ENCODE assay signal across 8 mouse cellular contexts in the genomic region with DNA sequence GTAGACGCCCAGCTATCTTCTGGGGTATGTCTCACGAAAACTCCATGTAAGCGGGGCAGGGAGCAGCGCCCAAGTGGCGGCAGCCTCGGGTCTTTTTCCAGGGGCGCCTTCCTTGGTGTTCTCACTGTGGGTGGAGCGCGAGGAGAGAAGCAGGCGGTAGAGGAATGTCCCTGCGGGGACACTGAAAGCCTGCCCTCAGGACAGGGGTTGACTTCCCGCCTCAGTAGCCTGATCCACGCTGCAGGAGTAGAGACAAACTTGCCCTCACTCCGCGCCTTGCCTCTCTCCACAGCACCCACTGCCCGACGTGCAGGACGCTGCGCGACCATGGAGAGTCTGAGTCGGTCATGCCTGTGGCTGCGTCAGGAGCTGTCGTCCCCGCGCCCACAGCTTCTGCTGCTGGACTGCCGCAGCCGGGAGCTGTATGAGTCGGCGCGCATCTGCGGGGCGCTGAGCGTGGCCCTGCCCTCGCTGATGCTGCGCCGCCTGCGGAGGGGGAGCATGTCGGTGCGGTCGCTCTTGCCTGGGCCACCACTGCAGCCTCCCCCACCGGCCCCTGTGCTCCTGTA. TPM values are rescaled to one million over a fixed set of nuclear protein-coding genes. Genes with fewer than 3 reads are reported as not detected.
A peak's percentile ranks its signal among the peaks of the same experiment; 100 is the strongest.
DNase-seq lines count a peak whose midpoint lies in the region; ATAC-seq lines count a peak whose summit lies in the region.

No protein-coding gene starts in this region.

- ATAC-seq in kidney, embryonic 15.5 days (replicated peaks; ENCODE audit: low FRiP score): 0 out of 2 replicates have a peak, but pooled peaks have one; percentile 6
- peak; percentile 17; the same call in 1 of the 2 replicates for ATAC-seq in intestine, embryonic 16.5 days
- ATAC-seq in neural tube, embryonic 11.5 days (ENCODE audit: insufficient read depth, low FRiP score, low TSS enrichment): peak; percentile 42
- ATAC-seq in activated CD4-positive, CD25-positive, alpha-beta regulatory T cell, adult 4 months: no peak

- H3K27ac ChIP-seq in kidney, embryonic 15.5 days: no peak overlapping the region
- H3K27ac ChIP-seq in intestine, embryonic 16.5 days (ENCODE audit: low read length): no peak overlapping the region
- H3K27ac ChIP-seq in neural tube, embryonic 11.5 days (ENCODE audit: low read depth, low read length): no peak overlapping the region

- H3K9me3 ChIP-seq in kidney, embryonic 15.5 days (replicated peaks): no peaks in the 10 kb centered on the region
- H3K9me3 ChIP-seq in intestine, embryonic 16.5 days (ENCODE audit: control insufficient read depth, low read length): no peaks in the 10 kb centered on the region
- H3K9me3 ChIP-seq in neural tube, embryonic 11.5 days (ENCODE audit: control insufficient read depth, low read length): no peaks in the 10 kb centered on the region

- 21% methylated on average over 41 of the region's 41 CpGs for WGBS in kidney, embryonic 15.5 days
- WGBS in intestine, embryonic 16.5 days: 19% methylated on average over 41 of the region's 41 CpGs
- 22% methylated on average over 35 of the region's 41 CpGs for whole genome bisulfite sequencing in neural tube, embryonic 11.5 days

- peak overlapping the region; percentile 79 for H3K4me2 ChIP-seq in kidney, embryonic 15.5 days
- H3K4me2 ChIP-seq in intestine, embryonic 16.5 days (ENCODE audit: low read depth, low read length): peak overlapping the region; percentile 71
- peak overlapping the region; percentile 52 for H3K4me2 ChIP-seq in neural tube, embryonic 11.5 days (ENCODE audit: low read depth)

- no peak for DNase-seq in kidney, adult 11 months
- peak; percentile 19 for DNase-seq in embryo, embryonic 9.5 days (ENCODE audit: extremely low spot score)
- DNase-seq in neural tube, embryonic 11.5 days (ENCODE audit: low spot score): no peak
- no peak for DNase-seq in cerebellum, adult 11-12 months
- no peak for DNase-seq in urinary bladder, adult 2 months (ENCODE audit: low spot score)

- peaks cover 70% of the 10 kb centered on the region for H3K27me3 ChIP-seq in kidney, embryonic 15.5 days
- peaks cover 23% of the 10 kb centered on the region for H3K27me3 ChIP-seq in intestine, embryonic 16.5 days (replicated peaks; ENCODE audit: control insufficient read depth, insufficient read depth, low read length)
- peaks cover 40% of the 10 kb centered on the region for H3K27me3 ChIP-seq in neural tube, embryonic 11.5 days (ENCODE audit: control insufficient read depth, insufficient read depth, low read length)

- H3K4me3 ChIP-seq in kidney, embryonic 15.5 days (replicated peaks): peak overlapping the region; percentile 47
- H3K4me3 ChIP-seq in intestine, embryonic 16.5 days (ENCODE audit: low read length): peak overlapping the region; percentile 45
- peak overlapping the region; percentile 26 for H3K4me3 ChIP-seq in neural tube, embryonic 11.5 days (ENCODE audit: low read depth, low read length)

- peaks cover 22% of the 10 kb centered on the region for H3K4me1 ChIP-seq in kidney, embryonic 15.5 days
- no peaks in the 10 kb centered on the region for H3K4me1 ChIP-seq in intestine, embryonic 16.5 days (ENCODE audit: control insufficient read depth, insufficient read depth, low read length)
- H3K4me1 ChIP-seq in neural tube, embryonic 11.5 days (ENCODE audit: control insufficient read depth, insufficient read depth, low read length): no peaks in the 10 kb centered on the region

- H3K9ac ChIP-seq in kidney, embryonic 15.5 days: peak overlapping the region; percentile 35; the same call in 1 of the 2 replicates
- peak overlapping the region; percentile 63 for H3K9ac ChIP-seq in intestine, embryonic 16.5 days (ENCODE audit: low read depth, low read length)
- no peak overlapping the region for H3K9ac ChIP-seq in neural tube, embryonic 11.5 days (ENCODE audit: low read length)

- no peaks in the 10 kb centered on the region for H3K36me3 ChIP-seq in kidney, embryonic 15.5 days
- no peaks in the 10 kb centered on the region for H3K36me3 ChIP-seq in intestine, embryonic 16.5 days (ENCODE audit: control insufficient read depth, insufficient read depth, low read length)
- H3K36me3 ChIP-seq in neural tube, embryonic 11.5 days (ENCODE audit: control insufficient read depth, insufficient read depth, low read length): no peaks in the 10 kb centered on the region

RNA-seq across cellular contexts. Expression of gene Dusp9, which starts 0.8 kb away (rescaled TPM):
- polyA plus RNA-seq in kidney, embryonic 15.5 days (2015; fragmentation: Nextera tagmentation; extraction: Ambion mirVana): 27.9 and 29.3 TPM in 2 replicates
- polyA plus RNA-seq in intestine, embryonic 16.5 days (2015; fragmentation: Nextera tagmentation; extraction: Ambion mirVana): 6.7 and 7.3 TPM in 2 replicates
- polyA plus RNA-seq in neural tube, embryonic 11.5 days (2014; fragmentation: Nextera tagmentation; extraction: Ambion mirVana): 4.2 and 6.3 TPM in 2 replicates
- 2.6 and 2.7 TPM in 2 replicates for polyA plus RNA-seq in urinary bladder, adult 2 months (2012; rRNA removed)
- polyA plus RNA-seq in activated CD4-positive, CD25-positive, alpha-beta regulatory T cell, adult 4 months (2017; shearing (Covaris generic)): under 1 TPM in 1 of 2 experiments, not detected in 1; 0.23 TPM

RNA-seq across cellular contexts. Expression of gene Pnck, which starts 19.9 kb away (rescaled TPM):
- 14.5 and 17.3 TPM in 2 replicates for polyA plus RNA-seq in kidney, embryonic 15.5 days (2015; fragmentation: Nextera tagmentation; extraction: Ambion mirVana)
- polyA plus RNA-seq in intestine, embryonic 16.5 days (2015; fragmentation: Nextera tagmentation; extraction: Ambion mirVana): 9.8 and 11.4 TPM in 2 replicates
- polyA plus RNA-seq in neural tube, embryonic 11.5 days (2014; fragmentation: Nextera tagmentation; extraction: Ambion mirVana): 11.1 and 13.3 TPM in 2 replicates
- polyA plus RNA-seq in urinary bladder, adult 2 months (2012; rRNA removed): 159 and 178 TPM in 2 replicates
- 1 to 10 TPM in 1 of 2 experiments, not detected in 1; 1.8 TPM for polyA plus RNA-seq in activated CD4-positive, CD25-positive, alpha-beta regulatory T cell, adult 4 months (2017; shearing (Covaris generic))

RNA-seq across cellular contexts. Expression of gene Slc6a8, which starts 33.0 kb away (rescaled TPM):
- polyA plus RNA-seq in kidney, embryonic 15.5 days (2015; fragmentation: Nextera tagmentation; extraction: Ambion mirVana): 7.1 and 7.9 TPM in 2 replicates
- polyA plus RNA-seq in intestine, embryonic 16.5 days (2015; fragmentation: Nextera tagmentation; extraction: Ambion mirVana): 7.4 and 9.2 TPM in 2 replicates
- polyA plus RNA-seq in neural tube, embryonic 11.5 days (2014; fragmentation: Nextera tagmentation; extraction: Ambion mirVana): 6.8 and 6.9 TPM in 2 replicates
- polyA plus RNA-seq in urinary bladder, adult 2 months (2012; rRNA removed): 78.1 and 87.3 TPM in 2 replicates
- under 1 TPM; 0.36 to 0.61 TPM for polyA plus RNA-seq in activated CD4-positive, CD25-positive, alpha-beta regulatory T cell, adult 4 months (2017; shearing (Covaris generic))
